14 mouse cellular contexts compared by ENCODE assay signal in the genomic region with DNA sequence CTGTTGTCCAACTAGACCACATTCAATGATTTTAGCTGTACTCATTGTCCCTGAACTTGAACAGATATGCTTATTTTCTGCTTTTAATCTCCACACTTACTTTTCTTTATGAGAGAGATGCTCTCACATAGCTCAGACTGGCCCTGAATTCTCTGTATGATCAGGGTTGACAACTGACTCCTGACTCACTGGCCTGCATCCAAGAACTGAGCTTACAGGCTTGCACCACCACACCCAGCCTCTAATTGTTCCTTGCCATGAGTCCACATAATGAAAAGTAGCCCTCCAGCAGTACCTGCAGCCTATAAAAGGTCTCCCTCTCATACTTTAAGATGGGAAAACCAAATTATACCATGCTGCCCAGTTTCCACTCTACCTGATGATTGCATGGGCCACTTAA. TPM values are rescaled to one million over a fixed set of nuclear protein-coding genes. Genes with fewer than 3 reads are reported as not detected.
A peak's percentile ranks its signal among the peaks of the same experiment; 100 is the strongest.
DNase-seq lines count a peak whose midpoint lies in the region; ATAC-seq and TF ChIP-seq lines count a peak whose summit lies in the region.
"Had no signal": no experiment of that assay in that cellular context is flagged by ENCODE, and none has a peak within 500 bp of the region (broad histone marks: within the 10 kb centered on the region; RNA-seq: fewer than 3 reads in every experiment).

No protein-coding gene starts in this region.

- no peaks in the 10 kb centered on the region for H3K27me3 ChIP-seq in heart, embryonic 16.5 days (ENCODE audit: control insufficient read depth, insufficient read depth, low read length)
- H3K27me3 ChIP-seq in heart, adult 2 months (ENCODE audit: control insufficient read depth, insufficient read depth, low read length): no peaks in the 10 kb centered on the region
- H3K27me3 ChIP-seq in lung, embryonic 16.5 days (ENCODE audit: control insufficient read depth, insufficient read depth, low read depth, low read length): no peaks in the 10 kb centered on the region
- H3K27me3 ChIP-seq in lung, postnatal 0 days (replicated peaks; ENCODE audit: insufficient read depth, low read length): no peaks in the 10 kb centered on the region
- H3K27me3 ChIP-seq: embryonic facial prominence, embryonic 12.5 days; lung, embryonic 15.5 days had no signal

- no peak for DNase-seq in heart, adult 2 months
- no peak for DNase-seq in lung, postnatal 0 days (ENCODE audit: low spot score)
- peak; percentile 79 for DNase-seq in large intestine, adult 2 months (ENCODE audit: low read depth, low spot score)
- no peak for DNase-seq in layer of hippocampus, adult 9-11 months
- DNase-seq in B cell, adult 2 months: no peak
- DNase-seq: adrenal gland, adult 8-10 months; cerebellum, postnatal 25 days; gastrocnemius, adult 2 months; liver had no signal

- peaks cover 17% of the 10 kb centered on the region for H3K4me1 ChIP-seq in heart, embryonic 16.5 days (ENCODE audit: control insufficient read depth, insufficient read depth, low read length)
- 0 out of 2 replicates have a peak, but pooled peaks cover 1% of the 10 kb centered on the region for H3K4me1 ChIP-seq in heart, adult 2 months (ENCODE audit: control insufficient read depth, insufficient read depth, low read length)
- peaks cover 9% of the 10 kb centered on the region; the same call in 1 of the 2 replicates for H3K4me1 ChIP-seq in lung, embryonic 16.5 days (replicated peaks; ENCODE audit: control insufficient read depth, insufficient read depth, low read length)
- H3K4me1 ChIP-seq in lung, postnatal 0 days (ENCODE audit: insufficient read depth, low read depth, low read length): no peaks in the 10 kb centered on the region

- no peaks in the 10 kb centered on the region for H3K9me3 ChIP-seq in heart, embryonic 16.5 days (replicated peaks; ENCODE audit: control insufficient read depth, low read length)
- H3K9me3 ChIP-seq in lung, embryonic 16.5 days (ENCODE audit: control insufficient read depth, low read length): no peaks in the 10 kb centered on the region
- H3K9me3 ChIP-seq in lung, postnatal 0 days (ENCODE audit: low read length): no peaks in the 10 kb centered on the region
- H3K9me3 ChIP-seq: embryonic facial prominence, embryonic 12.5 days; lung, embryonic 15.5 days had no signal

- TF ChIP-seq CTCF in heart, adult 2 months (IDR thresholded peaks at IDR 0.05): no peak
- no peak for TF ChIP-seq CTCF in lung, postnatal 0 days (IDR thresholded peaks at IDR 0.05)

- TF ChIP-seq EP300 in heart, adult 2 months (IDR thresholded peaks at IDR 0.05; ENCODE audit: insufficient read depth, low read depth, low read length): no peak
- TF ChIP-seq EP300 in lung, postnatal 0 days (IDR thresholded peaks at IDR 0.05): no peak

- H3K27ac ChIP-seq in heart, embryonic 16.5 days (ENCODE audit: low read length): peak overlapping the region; percentile 90
- H3K27ac ChIP-seq in heart, adult 2 months: no peak overlapping the region
- peak overlapping the region; percentile 66; the same call in 1 of the 2 replicates for H3K27ac ChIP-seq in lung, embryonic 16.5 days (ENCODE audit: low read length)
- no peak overlapping the region for H3K27ac ChIP-seq in lung, postnatal 0 days (ENCODE audit: low read length)

- H3K4me2 ChIP-seq in heart, embryonic 16.5 days (ENCODE audit: low read depth, low read length): no peak overlapping the region
- H3K4me2 ChIP-seq in lung, embryonic 16.5 days (ENCODE audit: low read depth, low read length): no peak overlapping the region
- H3K4me2 ChIP-seq in lung, postnatal 0 days (replicated peaks; ENCODE audit: low read depth, low read length): no peak overlapping the region
- H3K4me2 ChIP-seq: embryonic facial prominence, embryonic 12.5 days; lung, embryonic 15.5 days; midbrain, embryonic 11.5 days had no signal

- no peak overlapping the region for H3K9ac ChIP-seq in heart, embryonic 16.5 days (ENCODE audit: low read length)
- no peak overlapping the region for H3K9ac ChIP-seq in heart, adult 2 months (ENCODE audit: low read depth, low read length)
- H3K9ac ChIP-seq in lung, embryonic 16.5 days (ENCODE audit: low read length): no peak overlapping the region
- no peak overlapping the region for H3K9ac ChIP-seq in lung, postnatal 0 days (replicated peaks; ENCODE audit: low read depth)
- H3K9ac ChIP-seq: embryonic facial prominence, embryonic 12.5 days; lung, embryonic 15.5 days had no signal

- H3K4me3 ChIP-seq in heart, embryonic 16.5 days (ENCODE audit: low read length): no peak overlapping the region
- H3K4me3 ChIP-seq in heart, adult 2 months: no peak overlapping the region
- no peak overlapping the region for H3K4me3 ChIP-seq in lung, embryonic 16.5 days (ENCODE audit: low read length)
- no peak overlapping the region for H3K4me3 ChIP-seq in lung, postnatal 0 days (ENCODE audit: low read depth, low read length)
- H3K4me3 ChIP-seq: embryonic facial prominence, embryonic 12.5 days; gastrocnemius, adult 2 months; lung, embryonic 15.5 days had no signal

- no peaks in the 10 kb centered on the region for H3K79me2 ChIP-seq in heart, adult 2 months (replicated peaks; ENCODE audit: control insufficient read depth, insufficient read depth, low read length)

- TF ChIP-seq POLR2A in heart, adult 2 months (IDR thresholded peaks at IDR 0.05; ENCODE audit: insufficient read depth, low read depth, low read length): no peak

- intact Hi-C loops in heart, adult 2 months (cut with DNase I): no loop called here

- ATAC-seq in heart, embryonic 16.5 days (replicated peaks; ENCODE audit: extremely low read depth, insufficient read depth, low FRiP score): peak; percentile 71; the same call in 1 of the 2 replicates
- no peak for ATAC-seq in lung, embryonic 16.5 days (ENCODE audit: low read depth)
- no peak for ATAC-seq in lung, postnatal 0 days

- no peaks in the 10 kb centered on the region for H3K36me3 ChIP-seq in heart, embryonic 16.5 days (ENCODE audit: control insufficient read depth, insufficient read depth)
- no peaks in the 10 kb centered on the region for H3K36me3 ChIP-seq in heart, adult 2 months (ENCODE audit: control insufficient read depth, insufficient read depth, low read length)
- no peaks in the 10 kb centered on the region for H3K36me3 ChIP-seq in lung, embryonic 16.5 days (ENCODE audit: control insufficient read depth, insufficient read depth, low read length)
- H3K36me3 ChIP-seq in lung, postnatal 0 days (ENCODE audit: insufficient read depth, low read length): no peaks in the 10 kb centered on the region
- H3K36me3 ChIP-seq: embryonic facial prominence, embryonic 12.5 days; lung, embryonic 15.5 days had no signal

RNA-seq across cellular contexts. Expression of gene Clint1, which starts 21.7 kb away (rescaled TPM):
- polyA plus RNA-seq in heart, embryonic 16.5 days (2015; fragmentation: Nextera tagmentation; extraction: Ambion mirVana): 47.8 and 56.4 TPM in 2 replicates
- 10 to 100 TPM; 42.0 to 45.7 TPM for total RNA-seq in heart, adult 2 months (2021)
- polyA plus RNA-seq in heart, adult 2 months (2012; rRNA removed): 29.5 and 41.1 TPM in 2 replicates
- polyA plus RNA-seq in lung, embryonic 16.5 days (2015; fragmentation: Nextera tagmentation; extraction: Ambion mirVana): 69.3 and 74.1 TPM in 2 replicates
- 41.6 and 47.0 TPM in 2 replicates for polyA plus RNA-seq in lung, postnatal 0 days (2015; fragmentation: Nextera tagmentation; extraction: Ambion mirVana)
- 78.2 and 106 TPM in 2 replicates for polyA plus RNA-seq in large intestine, adult 2 months (2012; rRNA removed)

Comparison
In these comparisons a context has a peak if more than half of its experiments do, and no peak if none do; other contexts are left out.
1. H3K27ac ChIP-seq: peak in heart, embryonic 16.5 days (single experiment) and lung, embryonic 16.5 days (single experiment); none in heart, adult 2 months (single experiment) and lung, postnatal 0 days (single experiment).